Mouse (Mus musculus): Measurements from ENCODE around the gene Gm48551. TPM values are rescaled to one million over a fixed set of nuclear protein-coding genes. Genes with fewer than 3 reads are reported as not detected.
A peak's percentile ranks its signal among the peaks of the same experiment; 100 is the strongest.

The Gm48551 gene
- polyA plus RNA-seq, 1 experiment from 2014 or later, result 2.1 TPM

DNA sequence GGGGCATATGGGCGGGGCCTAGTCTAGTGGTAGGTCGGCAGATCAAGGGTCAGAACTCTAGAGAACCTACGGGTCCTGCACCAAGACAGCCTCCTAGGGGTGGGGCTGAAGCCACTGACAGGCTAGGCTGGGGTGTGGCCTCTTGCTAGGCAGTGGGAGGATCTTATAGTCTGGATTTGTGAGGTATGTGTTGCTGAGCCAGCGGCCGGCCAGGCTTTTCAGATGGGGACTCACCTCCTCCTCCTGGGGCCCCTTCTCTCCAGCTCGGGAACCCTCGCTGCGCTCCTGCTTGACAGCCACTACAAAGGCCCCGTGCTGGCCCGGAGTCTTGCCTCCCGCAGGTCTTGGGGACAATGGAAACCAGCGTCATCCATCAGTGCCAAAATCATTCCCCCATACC lies 35.1 kb upstream of the Gm48551 start:
- Histone ChIP-seq H3K4me3 (peak overlapping the region; percentile 86), H3K9me3 (no peaks in the 10 kb centered on the region), H3K27ac (replicated peaks) (peak overlapping the region; percentile 88), H3K27me3 (replicated peaks) (peaks cover 18% of the 10 kb centered on the region), H3K9ac (peak overlapping the region; percentile 97), H3K4me1 (peaks cover 57% of the 10 kb centered on the region), H3K4me2 (peak overlapping the region; percentile 92), H3K36me3 (peaks cover 34% of the 10 kb centered on the region)
- ATAC-seq (ENCODE audit: extremely low read depth, insufficient number of reproducible peaks, low FRiP score, low TSS enrichment), result no peak
- WGBS, result 10% methylated on average over 12 of the region's 12 CpGs

DNA sequence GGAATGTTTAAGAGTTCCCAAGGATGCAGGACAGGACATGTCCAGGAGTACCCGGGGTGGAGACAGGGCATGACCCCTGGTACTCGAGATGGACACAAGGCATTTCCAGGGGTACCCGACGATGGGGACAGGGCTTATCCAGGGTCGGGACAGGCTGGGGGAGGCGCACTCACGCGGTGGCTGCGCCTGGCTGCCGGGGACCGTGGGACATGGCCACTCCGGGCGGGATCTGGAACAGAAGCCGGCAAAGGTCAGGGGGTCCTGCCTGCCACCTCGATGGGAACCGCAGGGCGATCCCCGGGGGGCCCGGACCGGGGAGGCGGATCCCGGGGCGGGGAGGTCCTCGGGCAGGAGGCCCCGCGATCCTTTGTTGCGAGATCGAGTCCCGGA lies 34.3 kb upstream of the Gm48551 start:
- peak overlapping the region; percentile 86 for H3K4me3 ChIP-seq
- WGBS, result 2% methylated on average over 29 of the region's 29 CpGs
- H3K27me3 ChIP-seq (replicated peaks), result peaks cover 11% of the 10 kb centered on the region
- peak overlapping the region; percentile 92 for H3K4me2 ChIP-seq
- H3K27ac ChIP-seq (replicated peaks), result peak overlapping the region; percentile 88
- no peaks in the 10 kb centered on the region for H3K9me3 ChIP-seq
- H3K4me1 ChIP-seq, result peaks cover 51% of the 10 kb centered on the region
- H3K36me3 ChIP-seq, result peaks cover 34% of the 10 kb centered on the region
- H3K9ac ChIP-seq, result peak overlapping the region; percentile 97
- no peak for ATAC-seq (ENCODE audit: extremely low read depth, insufficient number of reproducible peaks, low FRiP score, low TSS enrichment)

DNA sequence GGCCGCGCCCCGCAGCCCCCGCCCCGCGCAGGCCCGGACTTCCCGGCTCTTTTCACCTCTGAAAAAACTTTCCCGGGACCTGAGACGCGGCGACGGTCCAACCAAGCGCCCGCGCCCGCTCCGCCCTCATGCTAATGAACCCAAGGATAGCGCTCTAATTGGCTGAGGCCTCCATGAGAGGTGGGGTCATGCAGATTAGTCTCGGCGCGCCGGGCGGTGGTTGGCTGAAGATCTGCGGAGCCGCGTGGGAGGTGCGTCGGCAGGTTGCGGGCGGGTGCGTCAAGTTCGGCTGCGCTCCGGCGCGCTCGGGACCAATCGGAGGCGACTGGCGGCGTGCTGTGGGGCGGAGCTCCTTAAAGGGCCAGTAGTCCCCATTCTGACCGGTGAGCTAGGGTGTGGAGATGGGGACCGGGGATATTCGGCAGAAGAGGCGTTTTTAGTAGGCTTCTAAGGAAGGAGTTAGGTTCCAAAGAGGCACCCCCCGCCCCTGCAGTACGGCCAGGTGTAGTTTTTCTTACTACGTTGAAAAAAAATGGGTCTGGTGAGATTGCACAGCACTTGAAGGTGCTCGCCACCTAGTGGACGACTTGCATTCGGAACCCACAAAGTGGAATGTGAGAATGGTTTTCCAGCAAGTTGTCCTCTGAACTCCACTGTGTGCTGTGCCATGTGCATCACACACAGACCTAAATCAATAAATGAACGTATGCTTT lies 33.8 kb upstream of the Gm48551 start, which contains the start of gene Hmg20b:
Gene Hmg20b (minus strand): TSS at position 130 of the 713 bp plus-strand sequence.
- H3K4me1 ChIP-seq, result peaks cover 49% of the 10 kb centered on the region
- H3K27ac ChIP-seq (replicated peaks), result peak within 1 kb of the TSS; percentile 88
- peak within 1 kb of the TSS; percentile 97 for H3K9ac ChIP-seq
- peaks cover 29% of the 10 kb centered on the region for H3K36me3 ChIP-seq
- no peaks in the 10 kb centered on the region for H3K9me3 ChIP-seq
- under 1% methylated on average over 54 of the region's 54 CpGs for WGBS
- peaks cover 6% of the 10 kb centered on the region; the same call in 1 of the 2 replicates for H3K27me3 ChIP-seq (replicated peaks)
- ATAC-seq (ENCODE audit: extremely low read depth, insufficient number of reproducible peaks, low FRiP score, low TSS enrichment), result peak; percentile 91
- H3K4me2 ChIP-seq, result peak within 1 kb of the TSS; percentile 92
- peak within 1 kb of the TSS; percentile 86 for H3K4me3 ChIP-seq

DNA sequence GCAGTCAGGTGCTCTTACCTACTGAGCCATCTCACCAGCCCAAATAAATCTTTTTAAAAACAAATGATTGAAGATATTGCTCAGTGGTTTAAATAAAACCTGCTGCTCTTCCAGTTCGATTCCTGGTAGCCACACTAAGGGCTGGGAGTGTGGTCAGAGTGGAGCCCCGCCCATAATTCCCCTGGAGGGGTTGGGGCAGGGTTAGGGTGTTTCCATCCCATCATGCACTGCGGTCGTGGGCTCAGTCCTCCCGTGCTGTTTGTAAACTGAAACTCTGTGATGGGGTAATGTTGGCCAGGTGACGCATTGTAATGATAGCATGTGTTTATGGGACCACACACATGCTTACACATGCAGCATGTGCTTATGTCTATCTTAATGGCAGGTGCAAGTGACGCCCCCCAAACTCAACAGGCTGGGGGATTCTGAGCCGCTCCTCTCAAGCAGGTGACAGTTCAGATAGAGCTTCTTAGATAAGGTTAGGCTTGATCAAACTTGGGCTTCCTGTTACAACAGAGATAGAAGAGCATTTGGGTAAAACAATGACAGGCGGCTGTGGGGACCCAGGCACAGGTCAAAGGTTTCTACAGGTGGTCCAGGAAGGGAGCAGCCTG lies 32.5 kb upstream of the Gm48551 start:
- Histone ChIP-seq H3K9ac (peak overlapping the region; percentile 52), H3K27me3 (replicated peaks) (no peaks in the 10 kb centered on the region), H3K4me1 (peaks cover 47% of the 10 kb centered on the region), H3K4me3 (0 out of 2 replicates have a peak overlapping the region, but pooled peaks have one; percentile 4), H3K9me3 (no peaks in the 10 kb centered on the region), H3K36me3 (peaks cover 18% of the 10 kb centered on the region), H3K27ac (replicated peaks) (peak overlapping the region; percentile 39; the same call in 1 of the 2 replicates), H3K4me2 (peak overlapping the region; percentile 66)
- no peak for ATAC-seq (ENCODE audit: extremely low read depth, insufficient number of reproducible peaks, low FRiP score, low TSS enrichment)
- WGBS, result 15% methylated on average over 9 of the region's 9 CpGs

DNA sequence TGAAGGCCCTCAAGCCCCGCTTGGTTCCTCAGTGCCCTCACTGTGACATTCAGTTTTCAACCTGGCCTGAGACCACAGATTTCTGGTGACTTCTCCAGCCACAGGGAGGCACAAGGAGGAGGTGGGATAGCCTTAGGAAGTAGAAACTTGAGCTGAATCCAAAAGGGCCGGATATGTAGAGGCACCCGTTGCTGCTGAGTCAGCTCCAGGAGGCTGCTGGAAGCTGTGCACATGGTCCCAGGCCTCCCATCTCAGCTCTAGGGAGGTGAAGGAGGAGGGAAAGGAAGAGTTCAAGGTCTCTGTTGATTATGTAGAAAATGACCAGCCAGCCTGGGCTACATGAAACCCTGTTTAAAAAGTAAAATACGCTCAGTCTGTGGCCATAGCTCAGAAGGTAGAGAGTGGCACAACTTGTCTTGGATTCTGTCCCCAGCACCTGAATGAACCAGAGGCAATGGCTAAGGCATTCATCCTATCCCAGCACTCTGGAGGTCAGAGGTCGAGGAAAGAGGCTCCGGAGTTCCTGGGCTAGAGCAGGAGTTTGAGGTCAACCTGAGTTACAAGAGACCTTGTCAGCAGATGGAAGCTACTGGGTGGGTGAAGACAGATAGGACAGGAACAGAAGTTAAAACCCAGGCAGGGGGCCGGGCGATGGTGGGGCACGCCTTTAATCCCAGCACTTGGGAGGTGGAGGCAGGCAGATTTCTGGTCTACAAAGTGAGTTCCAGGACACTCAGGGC lies 29.4 kb upstream of the Gm48551 start:
- H3K36me3 ChIP-seq, result no peaks in the 10 kb centered on the region
- H3K9ac ChIP-seq, result 0 out of 2 replicates have a peak overlapping the region, but pooled peaks have one; percentile 28
- H3K27ac ChIP-seq (replicated peaks), result no peak overlapping the region
- ATAC-seq (ENCODE audit: extremely low read depth, insufficient number of reproducible peaks, low FRiP score, low TSS enrichment), result no peak
- H3K27me3 ChIP-seq (replicated peaks), result no peaks in the 10 kb centered on the region
- peaks cover 42% of the 10 kb centered on the region for H3K4me1 ChIP-seq
- H3K9me3 ChIP-seq, result no peaks in the 10 kb centered on the region
- 56% methylated on average over 9 of the region's 9 CpGs for WGBS
- no peak overlapping the region for H3K4me2 ChIP-seq
- H3K4me3 ChIP-seq, result no peak overlapping the region

DNA sequence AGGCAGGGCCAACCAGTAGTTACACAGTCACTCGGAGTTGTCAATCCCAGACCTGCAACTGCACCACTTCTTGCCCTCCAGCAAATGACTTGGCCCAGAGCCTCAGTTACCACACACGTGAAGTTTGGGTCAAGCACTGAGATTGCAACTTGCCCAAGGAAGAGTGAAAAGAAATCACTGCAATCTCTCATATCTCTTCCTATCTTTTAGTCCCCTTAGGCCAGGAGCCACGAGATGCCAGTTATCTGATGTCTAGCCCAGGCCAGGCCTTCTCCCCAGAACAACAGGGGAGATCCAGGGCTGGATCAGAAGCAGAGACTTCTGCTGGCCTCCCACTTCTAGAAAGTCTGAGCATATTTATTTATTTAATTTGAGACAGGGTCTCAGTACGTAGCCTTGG lies 28.7 kb upstream of the Gm48551 start:
- no peak for ATAC-seq (ENCODE audit: extremely low read depth, insufficient number of reproducible peaks, low FRiP score, low TSS enrichment)
- Histone ChIP-seq H3K9me3 (no peaks in the 10 kb centered on the region), H3K4me3 (no peak overlapping the region), H3K4me2 (no peak overlapping the region), H3K36me3 (no peaks in the 10 kb centered on the region), H3K9ac (no peak overlapping the region), H3K27me3 (replicated peaks) (no peaks in the 10 kb centered on the region), H3K4me1 (peaks cover 48% of the 10 kb centered on the region), H3K27ac (replicated peaks) (no peak overlapping the region)
- 67% methylated on average over 4 of the region's 4 CpGs for WGBS

DNA sequence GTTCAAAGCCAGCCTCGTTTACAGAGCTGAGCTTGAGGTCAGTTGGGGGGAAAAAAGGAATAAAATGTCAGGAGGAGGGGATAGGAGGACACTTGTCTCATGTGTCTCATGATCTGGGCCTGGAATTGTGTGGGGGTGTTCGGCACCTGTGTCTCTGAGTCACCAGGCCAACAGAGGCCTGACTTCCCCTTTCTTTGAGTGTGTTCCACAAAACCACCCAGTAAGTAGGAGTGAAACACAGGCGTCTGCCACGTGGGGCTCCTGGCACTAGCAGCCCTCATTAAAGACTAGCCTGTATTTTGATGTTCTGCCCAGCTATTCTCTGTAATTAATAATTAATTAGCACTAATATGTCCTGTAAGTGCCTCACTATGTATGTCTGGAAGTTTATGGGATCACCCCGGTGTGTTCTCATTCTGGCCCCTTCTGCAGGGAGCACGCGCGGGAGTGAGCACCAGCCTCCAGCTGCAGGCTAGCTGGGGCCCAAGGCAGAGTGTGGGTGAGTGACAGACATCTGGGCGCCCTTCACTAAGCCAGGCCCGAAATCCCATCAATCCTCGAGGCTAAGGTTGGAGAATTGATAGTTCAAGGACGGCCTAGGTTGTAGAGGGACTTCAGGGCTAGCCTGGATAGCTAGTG lies 27.8 kb upstream of the Gm48551 start:
- no peaks in the 10 kb centered on the region for H3K27me3 ChIP-seq (replicated peaks)
- whole genome bisulfite sequencing, result 49% methylated on average over 12 of the region's 12 CpGs
- peak overlapping the region; percentile 28 for H3K9ac ChIP-seq
- H3K4me1 ChIP-seq, result peaks cover 51% of the 10 kb centered on the region
- peak overlapping the region; percentile 99 for H3K4me2 ChIP-seq
- no peak for ATAC-seq (ENCODE audit: extremely low read depth, insufficient number of reproducible peaks, low FRiP score, low TSS enrichment)
- no peak overlapping the region for H3K27ac ChIP-seq (replicated peaks)
- peak overlapping the region; percentile 92 for H3K4me3 ChIP-seq
- no peaks in the 10 kb centered on the region for H3K9me3 ChIP-seq
- H3K36me3 ChIP-seq, result peaks cover 7% of the 10 kb centered on the region

DNA sequence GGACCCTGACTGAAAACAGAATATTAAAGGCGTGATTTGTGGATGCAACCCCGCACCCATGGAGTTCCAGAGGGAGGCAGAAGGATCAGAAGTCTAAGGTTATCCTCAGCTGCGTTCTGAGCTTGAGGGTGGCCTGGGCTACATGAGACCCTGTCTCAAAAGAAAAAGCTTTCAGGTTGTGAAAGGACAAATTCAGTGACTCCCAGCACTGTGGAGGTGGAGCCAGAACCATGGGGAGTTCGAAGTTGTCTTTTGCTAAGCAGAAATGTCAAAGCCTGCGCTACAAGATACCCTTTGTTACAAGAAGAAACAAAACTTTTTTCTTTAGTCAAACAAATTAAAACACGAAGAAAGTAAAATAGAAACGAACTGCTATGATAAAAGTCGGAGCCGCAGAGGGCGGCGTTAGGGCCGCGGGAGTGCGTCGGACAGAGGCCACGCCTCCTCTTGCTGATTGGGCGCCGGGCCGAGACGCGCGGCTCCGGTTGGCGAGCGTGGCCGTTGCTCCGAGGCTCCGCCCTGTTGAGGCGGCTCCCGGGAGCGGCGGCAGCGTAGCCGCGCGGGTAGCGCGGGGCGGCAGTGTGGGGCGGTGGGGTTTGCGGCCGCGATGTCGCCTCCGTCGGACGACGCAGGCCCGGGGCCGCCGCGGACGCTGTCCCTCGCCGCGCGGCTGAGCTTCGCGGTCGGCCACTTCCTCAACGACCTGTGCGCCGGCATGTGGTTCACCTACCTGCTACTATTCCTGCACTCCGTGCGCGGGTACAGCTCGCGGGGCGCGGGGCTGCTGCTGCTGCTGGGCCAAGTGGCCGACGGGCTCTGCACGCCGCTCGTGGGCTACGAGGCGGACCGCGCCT lies 27.0 kb upstream of the Gm48551 start, which contains the start of gene Mfsd12:
Gene Mfsd12 (plus strand): TSS at position 501 of the 854 bp plus-strand sequence.
- Histone ChIP-seq H3K9me3 (no peaks in the 10 kb centered on the region), H3K36me3 (peaks cover 14% of the 10 kb centered on the region), H3K4me2 (peak within 1 kb of the TSS; percentile 99), H3K4me3 (peak within 1 kb of the TSS; percentile 92), H3K4me1 (peaks cover 54% of the 10 kb centered on the region), H3K9ac (peak within 1 kb of the TSS; percentile 96), H3K27me3 (replicated peaks) (no peaks in the 10 kb centered on the region), H3K27ac (replicated peaks) (peak within 1 kb of the TSS; percentile 70)
- ATAC-seq (ENCODE audit: extremely low read depth, insufficient number of reproducible peaks, low FRiP score, low TSS enrichment), result peak; percentile 83
- WGBS, result 2% methylated on average over 79 of the region's 79 CpGs

DNA sequence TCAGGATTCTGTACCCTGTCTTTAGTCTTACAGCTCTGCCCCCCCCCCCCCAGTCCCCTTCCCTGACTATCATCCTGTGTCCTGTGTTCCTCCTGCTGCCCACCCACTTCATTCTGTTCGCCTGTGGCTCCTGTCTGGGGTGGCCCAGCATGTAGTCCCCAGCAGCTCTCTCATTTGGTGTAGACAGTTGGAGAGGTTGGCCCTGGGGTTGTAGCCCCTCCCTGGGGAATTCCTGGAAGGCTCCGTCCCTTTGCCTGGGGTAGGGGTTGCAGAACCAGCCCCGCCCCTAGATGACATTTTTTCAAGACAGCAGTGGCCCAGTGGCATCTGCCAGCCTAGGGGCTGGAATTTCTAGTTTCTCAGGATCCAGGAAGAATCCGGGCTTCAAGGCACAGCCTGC lies 26.1 kb upstream of the Gm48551 start:
- Histone ChIP-seq H3K4me3 (peak overlapping the region; percentile 92), H3K9me3 (no peaks in the 10 kb centered on the region), H3K36me3 (peaks cover 18% of the 10 kb centered on the region), H3K9ac (peak overlapping the region; percentile 96), H3K4me2 (peak overlapping the region; percentile 99), H3K4me1 (peaks cover 63% of the 10 kb centered on the region), H3K27me3 (replicated peaks) (no peaks in the 10 kb centered on the region), H3K27ac (replicated peaks) (peak overlapping the region; percentile 70)
- ATAC-seq (ENCODE audit: extremely low read depth, insufficient number of reproducible peaks, low FRiP score, low TSS enrichment), result no peak
- WGBS, result 19% methylated on average over 4 of the region's 4 CpGs

DNA sequence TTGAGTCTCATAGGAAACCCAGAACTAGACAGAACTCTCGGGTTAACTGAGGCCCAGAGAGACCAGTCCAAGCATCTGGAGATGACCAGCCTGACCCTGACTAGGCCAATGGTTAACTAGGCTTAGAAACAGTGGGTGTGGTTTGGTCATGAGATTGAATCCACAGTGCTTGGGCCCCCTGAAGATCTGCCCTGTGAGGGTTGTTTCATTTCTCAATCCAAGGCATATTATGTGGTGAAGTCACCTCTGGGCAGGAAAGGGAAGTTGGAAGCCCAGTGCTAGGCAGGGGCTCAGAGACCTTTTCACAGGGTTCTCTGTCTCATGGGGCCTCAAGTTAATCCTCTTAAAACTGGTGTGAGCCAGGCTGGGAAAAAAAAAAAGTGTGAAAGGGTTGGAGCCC lies 25.4 kb upstream of the Gm48551 start:
- H3K9ac ChIP-seq, result peak overlapping the region; percentile 96
- peaks cover 18% of the 10 kb centered on the region for H3K36me3 ChIP-seq
- H3K27me3 ChIP-seq (replicated peaks), result no peaks in the 10 kb centered on the region; the same call in 1 of the 2 replicates
- H3K9me3 ChIP-seq, result no peaks in the 10 kb centered on the region
- peak overlapping the region; percentile 99 for H3K4me2 ChIP-seq
- peak overlapping the region; percentile 92 for H3K4me3 ChIP-seq
- no peak for ATAC-seq (ENCODE audit: extremely low read depth, insufficient number of reproducible peaks, low FRiP score, low TSS enrichment)
- 48% methylated on average over 1 of the region's 1 CpGs for whole genome bisulfite sequencing
- peak overlapping the region; percentile 70 for H3K27ac ChIP-seq (replicated peaks)
- peaks cover 70% of the 10 kb centered on the region for H3K4me1 ChIP-seq
